Mouse (Mus musculus) urinary bladder, postnatal 36 days (tissue): ENCODE measurements around the gene Acd.

Source experiments
- DNase-seq, 2 experiments: peaks; one replicate each; pipeline ENCODE4 v3.0.0; 2022; ENCODE audit warnings: low spot score in 2 of 2, mixed read lengths in 1 of 2

Gene Acd

GRCm38 (mm10) chr8:105700966-105701824, at the start of gene Acd, which contains the start of gene Pard6a:
Gene Acd (minus strand): TSS chr8:105701102.
Gene Pard6a (plus strand): TSS chr8:105701148.
- peak; percentile 94 for DNase-seq

- peak in 1 of 2 experiments; percentile 75 for DNase-seq
Measured at GRCm38 (mm10) chr8:105750606-105751005, 49.7 kb upstream of the Acd start.

- no peak for DNase-seq
Measured at GRCm38 (mm10) chr8:105743301-105743700, 42.4 kb upstream of the Acd start.

- no peak for DNase-seq
Measured at GRCm38 (mm10) chr8:105739216-105739615, 38.3 kb upstream of the Acd start.

GRCm38 (mm10) chr8:105732186-105732585, 31.3 kb upstream of the Acd start:
- DNase-seq = no peak

- no peak for DNase-seq
Measured at GRCm38 (mm10) chr8:105727397-105728124, 26.7 kb upstream of the Acd start.

GRCm38 (mm10) chr8:105725726-105726125, 24.8 kb upstream of the Acd start:
- DNase-seq = no peak

- no peak for DNase-seq
Measured at GRCm38 (mm10) chr8:105722861-105723260, 22.0 kb upstream of the Acd start.

GRCm38 (mm10) chr8:105719637-105720036, 18.7 kb upstream of the Acd start:
- no peak for DNase-seq

GRCm38 (mm10) chr8:105716302-105716945, 15.5 kb upstream of the Acd start:
- DNase-seq = no peak

- DNase-seq = no peak
Measured at GRCm38 (mm10) chr8:105715042-105715441, 14.1 kb upstream of the Acd start.

GRCm38 (mm10) chr8:105714139-105714538, 13.2 kb upstream of the Acd start:
- peak; percentile 79 to 86 for DNase-seq

- no peak for DNase-seq
Measured at GRCm38 (mm10) chr8:105712286-105712685, 11.4 kb upstream of the Acd start.

- DNase-seq = no peak
Measured at GRCm38 (mm10) chr8:105709317-105709716, 8.4 kb upstream of the Acd start.

GRCm38 (mm10) chr8:105708675-105709074, 7.8 kb upstream of the Acd start:
- no peak for DNase-seq

- DNase-seq = peak; percentile 72 to 82
Measured at GRCm38 (mm10) chr8:105707498-105708403, 6.8 kb upstream of the Acd start, which contains the start of the genes 4933405L10Rik and Enkd1. Gene 4933405L10Rik (plus strand): TSS chr8:105707655. Gene Enkd1 (minus strand): TSS chr8:105708210.

- DNase-seq = no peak
Measured at GRCm38 (mm10) chr8:105706426-105706825, 5.5 kb upstream of the Acd start.

- no peak for DNase-seq
Measured at GRCm38 (mm10) chr8:105704955-105705354, 4.1 kb upstream of the Acd start.

- DNase-seq = no peak
Measured at GRCm38 (mm10) chr8:105704146-105704812, 3.4 kb upstream of the Acd start.

GRCm38 (mm10) chr8:105702731-105703415, 2.0 kb upstream of the Acd start:
- DNase-seq = no peak
